Mouse (Mus musculus): ENCODE measurements around the gene Dhx30.

- TF ChIP-seq CTCF (IDR thresholded peaks at IDR 0.05; ENCODE audit: borderline replicate concordance, insufficient read depth, low read length) (no peak), POLR2A (IDR thresholded peaks at IDR 0.05; ENCODE audit: low read depth, low read length) (no peak)
Observed at GRCm38 (mm10) chr9:110139119-110139518, 21.5 kb upstream of the Dhx30 start.
